Mouse (Mus musculus) kidney, embryonic 16.5 days (tissue): ENCODE measurements at regions not wholly inside any gene's neighbourhood (a gene's known extent, or its start where the extent isn't known, plus 50 kb on each side); places are given as distances from the start of the nearest gene placed in this dataset.

Source experiments
- ATAC-seq: fragments of 200-750 bp; cut with Nextera tagmentation; 2 replicates; pipeline ENCODE4 v1.8.0; 2017; ENCODE audit warnings: moderate TSS enrichment; ENCODE audit not compliant: low FRiP score, low TSS enrichment
- H3K27ac ChIP-seq: fragments of 300-500 bp; sonication (generic); 2 replicates; pipeline ENCODE4 v1.5.1; 2014; ENCODE audit warnings: low read length
- H3K27me3 ChIP-seq: fragments of 300-500 bp; sonication (generic); 2 replicates; pipeline ENCODE4 v1.6.1; 2014; ENCODE audit warnings: low read length, control low read depth, mixed read lengths; ENCODE audit not compliant: insufficient read depth
- H3K36me3 ChIP-seq: fragments of 300-500 bp; sonication (generic); 2 replicates; pipeline ENCODE4 v1.6.1; 2014; ENCODE audit warnings: low read length, control low read depth, mixed read lengths; ENCODE audit not compliant: insufficient read depth
- H3K4me1 ChIP-seq: fragments of 300-500 bp; sonication (generic); 2 replicates; pipeline ENCODE4 v1.6.1; 2014; ENCODE audit warnings: low read length, control low read depth, mixed read lengths; ENCODE audit not compliant: insufficient read depth
- H3K4me2 ChIP-seq: fragments of 300-500 bp; sonication (generic); replicated peaks from 2 replicates; pipeline ENCODE4 v1.6.1; 2014; ENCODE audit warnings: low read depth, low read length
- H3K4me3 ChIP-seq: fragments of 300-500 bp; sonication (generic); 2 replicates; pipeline ENCODE4 v1.5.1; 2014; ENCODE audit warnings: mild to moderate bottlenecking, low read length
- H3K9ac ChIP-seq: fragments of 300-500 bp; sonication (generic); replicated peaks from 2 replicates; pipeline ENCODE4 v1.6.1; 2014; ENCODE audit warnings: low read length
- H3K9me3 ChIP-seq: fragments of 300-500 bp; sonication (generic); 2 replicates; pipeline ENCODE4 v1.6.1; 2016; ENCODE audit warnings: low read length, control low read depth
- WGBS: fragments of 180-500 bp; shearing (Covaris S2); extraction: QIAGEN DNeasy Blood & Tissue Kit; methylation state at CpG from one replicate; pipeline ENCODE4 v1.1.7; 2014; 5-methylcytosine and 5-hydroxymethylcytosine counted together

DNA sequence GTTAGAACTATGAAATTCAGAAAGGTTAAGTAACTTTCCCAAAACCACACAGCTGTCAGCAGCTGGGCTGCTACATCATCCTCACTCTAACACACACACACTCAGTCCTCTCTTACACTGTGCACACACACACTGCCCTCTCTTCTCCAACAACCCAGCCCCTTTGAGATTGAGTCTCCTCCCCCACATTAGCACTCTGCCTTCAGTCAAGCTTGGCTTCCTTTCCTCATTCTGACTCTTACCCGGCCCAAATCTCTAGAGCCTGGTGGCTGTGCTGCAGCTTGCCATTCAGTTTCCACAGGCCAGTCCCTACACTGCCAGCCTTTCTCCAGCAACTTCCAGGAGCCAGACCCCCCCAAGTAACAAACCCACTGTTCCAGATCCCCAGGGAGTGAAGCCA, 602.0 kb upstream of the Adam5 start:
- peak; percentile 41; the same call in 1 of the 2 replicates for ATAC-seq
- no peaks in the 10 kb centered on the region for H3K36me3 ChIP-seq
- H3K9ac ChIP-seq: no peak overlapping the region
- H3K4me1 ChIP-seq: peaks cover 40% of the 10 kb centered on the region
- H3K27ac ChIP-seq: peak overlapping the region; percentile 67
- H3K9me3 ChIP-seq: no peaks in the 10 kb centered on the region
- H3K4me3 ChIP-seq: no peak overlapping the region
- H3K27me3 ChIP-seq: no peaks in the 10 kb centered on the region
- WGBS: 19% methylated on average over 1 of the region's 1 CpGs
- no peak overlapping the region for H3K4me2 ChIP-seq

DNA sequence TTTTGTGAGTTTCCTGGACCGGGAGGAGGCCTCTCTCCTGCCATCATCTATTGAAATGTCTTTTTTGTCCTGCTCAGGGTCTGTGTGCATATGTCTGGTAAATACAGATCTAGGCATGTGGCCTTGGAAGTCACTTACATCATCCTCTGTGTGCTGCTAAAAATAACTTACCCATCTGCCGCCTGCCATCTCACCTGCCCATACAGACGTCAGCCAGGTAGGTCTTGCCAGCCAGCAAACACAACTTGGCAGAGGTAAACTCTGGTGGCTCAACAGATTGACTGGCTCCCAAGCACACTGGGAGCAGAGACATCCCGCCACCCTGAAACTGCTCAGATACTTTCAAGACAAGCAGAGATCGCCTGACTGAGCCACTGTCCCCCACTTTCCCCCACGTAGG, 597.3 kb upstream of the Adam5 start:
- 96% methylated on average over 6 of the region's 6 CpGs for WGBS
- H3K27ac ChIP-seq: no peak overlapping the region
- H3K27me3 ChIP-seq: no peaks in the 10 kb centered on the region
- H3K4me2 ChIP-seq: no peak overlapping the region
- no peak for ATAC-seq
- H3K36me3 ChIP-seq: no peaks in the 10 kb centered on the region
- H3K9me3 ChIP-seq: 0 out of 2 replicates have a peak, but pooled peaks cover 3% of the 10 kb centered on the region
- H3K9ac ChIP-seq: no peak overlapping the region
- H3K4me3 ChIP-seq: no peak overlapping the region
- peaks cover 2% of the 10 kb centered on the region; the same call in 1 of the 2 replicates for H3K4me1 ChIP-seq

DNA sequence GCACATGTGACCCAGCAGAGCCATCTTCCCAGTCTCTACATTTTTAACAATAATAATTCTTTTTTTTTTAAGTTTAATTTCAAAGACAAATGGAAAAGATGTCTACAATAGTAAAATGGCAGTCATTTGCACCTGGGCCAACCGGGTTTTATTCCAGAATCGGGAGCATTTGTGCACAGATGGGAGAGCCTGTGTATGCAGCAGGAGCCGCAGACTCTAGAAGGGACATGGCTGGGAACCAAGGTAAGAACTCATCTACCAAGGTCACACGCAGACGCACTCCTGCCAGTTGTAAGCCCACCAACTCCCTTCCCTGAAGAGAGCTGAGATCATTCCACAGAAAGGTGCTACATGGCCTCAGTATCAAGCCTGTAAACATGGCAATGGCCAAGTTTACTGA, 586.4 kb upstream of the Adam5 start:
- no peak for ATAC-seq
- Histone ChIP-seq H3K36me3 (no peaks in the 10 kb centered on the region), H3K9ac (no peak overlapping the region), H3K27ac (peak overlapping the region; percentile 10; the same call in 1 of the 2 replicates), H3K4me1 (no peaks in the 10 kb centered on the region; the same call in 1 of the 2 replicates), H3K4me3 (no peak overlapping the region), H3K9me3 (no peaks in the 10 kb centered on the region), H3K4me2 (no peak overlapping the region), H3K27me3 (no peaks in the 10 kb centered on the region)
- WGBS: 89% methylated on average over 5 of the region's 5 CpGs

DNA sequence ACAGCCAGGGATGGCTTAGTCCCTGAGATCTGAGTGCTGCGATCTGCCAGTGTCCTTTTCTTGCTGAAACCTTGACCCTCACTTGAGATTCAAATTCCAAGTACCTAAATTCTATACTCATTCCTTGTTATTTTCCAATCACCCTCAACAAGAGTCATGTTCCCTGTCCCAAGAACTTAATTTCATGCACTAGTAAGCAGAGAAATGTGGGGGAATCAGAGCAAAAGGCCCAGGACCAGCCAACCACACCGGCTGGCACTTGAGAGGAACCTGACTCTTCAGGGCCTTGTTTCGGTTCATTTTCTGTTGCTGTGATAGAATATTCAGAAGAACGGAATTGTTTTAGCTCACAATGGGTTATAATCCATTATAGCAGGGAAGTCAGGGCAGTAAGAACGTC, 583.7 kb upstream of the Adam5 start:
- H3K27ac ChIP-seq: peak overlapping the region; percentile 67
- peak; percentile 63 for ATAC-seq
- no peak overlapping the region for H3K4me3 ChIP-seq
- WGBS: 51% methylated on average over 5 of the region's 5 CpGs
- H3K36me3 ChIP-seq: no peaks in the 10 kb centered on the region
- no peak overlapping the region for H3K9ac ChIP-seq
- no peaks in the 10 kb centered on the region; the same call in 1 of the 2 replicates for H3K4me1 ChIP-seq
- H3K9me3 ChIP-seq: no peaks in the 10 kb centered on the region
- no peaks in the 10 kb centered on the region for H3K27me3 ChIP-seq
- no peak overlapping the region for H3K4me2 ChIP-seq

DNA sequence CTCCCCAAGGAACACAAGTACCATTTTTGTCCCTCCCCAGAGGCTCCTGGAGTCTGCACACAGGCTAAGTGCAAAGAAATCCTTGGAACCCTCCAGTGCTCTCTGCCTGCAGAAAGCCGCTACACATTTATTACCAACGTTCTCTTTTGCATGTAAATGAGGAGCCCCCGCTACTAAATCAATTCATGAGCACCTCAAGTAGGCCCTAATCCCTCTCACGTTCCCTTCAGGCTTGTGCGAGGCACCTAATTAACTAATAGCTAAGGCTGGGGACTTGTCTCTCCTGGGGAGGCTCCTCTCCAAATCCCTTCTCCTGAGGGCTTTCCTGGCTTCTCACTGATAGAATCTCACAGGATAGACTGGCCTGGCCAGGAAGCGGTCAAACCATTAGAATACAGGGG, 568.6 kb upstream of the Adam5 start:
- Histone ChIP-seq H3K4me3 (no peak overlapping the region), H3K27ac (no peak overlapping the region), H3K4me1 (peaks cover 36% of the 10 kb centered on the region), H3K4me2 (no peak overlapping the region), H3K9me3 (no peaks in the 10 kb centered on the region), H3K9ac (no peak overlapping the region), H3K36me3 (no peaks in the 10 kb centered on the region), H3K27me3 (no peaks in the 10 kb centered on the region)
- no peak for ATAC-seq
- WGBS: 23% methylated on average over 6 of the region's 6 CpGs

DNA sequence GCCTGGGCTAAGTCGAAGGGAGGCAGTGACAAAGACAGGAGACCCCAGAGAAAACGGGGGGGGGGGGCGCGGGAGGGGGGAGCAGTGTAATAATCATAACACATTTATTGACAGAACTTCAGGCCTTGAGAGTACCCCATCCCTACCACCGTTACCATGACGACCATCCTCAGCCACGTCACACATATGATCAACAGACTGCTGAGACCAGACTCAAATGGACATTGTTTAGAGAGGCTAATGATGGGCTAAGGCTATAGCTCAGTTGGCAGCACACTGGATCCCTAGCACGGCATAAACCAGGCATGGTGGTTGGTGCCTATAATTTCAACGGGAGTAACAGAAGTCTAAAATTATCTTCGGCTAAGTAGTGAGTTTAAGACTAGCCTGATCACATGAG, 565.8 kb upstream of the Adam5 start:
- H3K27ac ChIP-seq: no peak overlapping the region
- no peaks in the 10 kb centered on the region for H3K9me3 ChIP-seq
- H3K36me3 ChIP-seq: no peaks in the 10 kb centered on the region
- WGBS: 66% methylated on average over 8 of the region's 10 CpGs
- H3K4me1 ChIP-seq: peaks cover 36% of the 10 kb centered on the region
- no peak overlapping the region for H3K4me2 ChIP-seq
- no peak overlapping the region for H3K4me3 ChIP-seq
- no peak for ATAC-seq
- H3K27me3 ChIP-seq: no peaks in the 10 kb centered on the region
- H3K9ac ChIP-seq: no peak overlapping the region

DNA sequence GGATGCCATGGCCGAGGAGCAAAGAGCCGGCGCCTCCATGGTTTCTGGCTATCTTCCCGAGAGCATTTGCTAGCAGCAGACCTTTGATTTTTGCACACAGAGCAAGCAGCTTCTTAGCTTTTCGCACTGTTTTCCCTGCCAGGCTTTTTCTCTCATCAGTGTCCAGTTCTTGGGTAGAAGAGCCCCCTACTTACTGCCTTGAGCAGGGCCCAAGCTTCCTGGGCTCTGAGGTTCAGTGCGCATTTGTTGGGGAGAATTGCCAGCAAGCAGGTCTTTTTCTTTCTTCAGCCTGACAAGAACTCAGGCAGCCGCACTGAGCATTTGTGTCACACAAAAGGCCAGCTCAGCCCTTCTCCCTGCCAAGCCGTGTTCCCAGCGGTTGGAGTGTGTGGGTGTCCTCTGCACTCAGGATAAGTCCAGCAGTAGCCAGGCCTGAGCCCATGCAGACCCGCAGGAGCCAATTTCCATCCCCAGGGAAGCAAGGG, 565.2 kb upstream of the Adam5 start:
- 51% methylated on average over 10 of the region's 10 CpGs for WGBS
- H3K4me2 ChIP-seq: no peak overlapping the region
- H3K4me3 ChIP-seq: no peak overlapping the region
- H3K9ac ChIP-seq: no peak overlapping the region
- H3K27ac ChIP-seq: no peak overlapping the region
- H3K4me1 ChIP-seq: peaks cover 36% of the 10 kb centered on the region
- no peak for ATAC-seq
- no peaks in the 10 kb centered on the region for H3K9me3 ChIP-seq
- H3K36me3 ChIP-seq: no peaks in the 10 kb centered on the region
- H3K27me3 ChIP-seq: no peaks in the 10 kb centered on the region

DNA sequence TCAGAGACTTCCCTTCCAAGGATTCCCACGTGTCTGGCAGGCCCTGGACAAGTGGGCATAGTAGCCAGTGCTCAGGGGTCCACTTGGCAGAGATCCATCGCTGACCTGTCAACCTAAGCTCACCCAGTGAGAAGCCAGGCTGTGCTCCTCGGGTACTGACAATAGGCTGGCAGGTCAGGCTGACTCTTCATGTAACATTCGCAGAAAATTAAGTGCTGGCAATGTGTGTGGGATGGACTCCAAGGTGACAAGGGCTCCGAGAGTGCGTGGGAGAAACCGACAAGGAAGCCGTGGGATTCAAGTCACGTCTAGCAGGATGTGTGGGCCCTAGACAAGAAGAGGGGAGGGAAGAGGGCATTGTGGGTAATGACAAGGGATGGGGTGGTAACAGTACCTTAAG, 564.6 kb upstream of the Adam5 start:
- WGBS: 38% methylated on average over 9 of the region's 9 CpGs
- 0 out of 2 replicates have a peak, but pooled peaks have one; percentile 44 for ATAC-seq

DNA sequence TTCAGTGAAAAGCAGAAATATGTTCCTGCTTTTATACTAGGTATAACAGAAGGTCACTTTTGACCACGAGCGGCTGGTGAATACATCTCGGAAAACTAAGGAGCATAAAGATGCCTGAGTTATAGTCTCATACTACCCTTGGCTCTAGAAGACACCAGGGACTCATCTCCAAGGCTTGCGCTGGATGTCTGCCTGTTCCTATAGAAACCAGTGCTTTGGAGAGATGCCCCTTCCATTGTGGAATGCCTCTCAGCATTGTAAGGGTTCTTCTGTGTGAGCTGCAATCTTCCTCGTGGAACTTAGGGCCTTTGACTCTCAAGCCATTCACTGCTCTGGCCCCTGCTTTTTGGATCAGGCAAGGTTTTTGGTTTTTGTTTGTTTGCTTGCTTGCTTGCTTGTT, 561.0 kb upstream of the Adam5 start:
- ATAC-seq: no peak
- 84% methylated on average over 5 of the region's 5 CpGs for WGBS
- H3K27ac ChIP-seq: no peak overlapping the region

More for the DNA sequence above, 564.6 kb upstream of the Adam5 start:
- Histone ChIP-seq H3K36me3 (no peaks in the 10 kb centered on the region), H3K27me3 (no peaks in the 10 kb centered on the region), H3K9ac (no peak overlapping the region), H3K4me1 (peaks cover 36% of the 10 kb centered on the region), H3K4me3 (no peak overlapping the region), H3K4me2 (no peak overlapping the region), H3K27ac (no peak overlapping the region), H3K9me3 (no peaks in the 10 kb centered on the region)

DNA sequence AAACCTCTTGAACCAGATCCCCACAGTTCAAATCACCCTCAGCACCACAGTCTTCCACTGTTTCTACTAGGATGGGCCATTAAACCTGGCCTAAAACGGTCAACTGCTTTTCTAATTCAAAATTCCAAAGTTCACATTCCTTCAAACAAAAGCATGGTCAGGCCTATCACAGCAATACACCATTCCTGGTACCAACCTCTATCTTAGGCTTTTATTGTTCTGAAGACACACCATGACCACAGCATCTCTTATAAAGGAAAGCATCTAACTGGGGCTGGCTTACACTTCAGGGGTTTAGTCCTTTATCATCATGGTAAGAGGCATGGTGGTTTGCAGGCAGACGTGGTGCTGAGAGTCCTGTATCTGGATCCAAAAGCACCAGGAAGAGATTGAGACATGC, 560.4 kb upstream of the Adam5 start:
- WGBS: 69% methylated on average over 2 of the region's 2 CpGs
- H3K9me3 ChIP-seq: 0 out of 2 replicates have a peak, but pooled peaks cover 2% of the 10 kb centered on the region
- H3K27ac ChIP-seq: no peak overlapping the region
- no peaks in the 10 kb centered on the region for H3K27me3 ChIP-seq
- no peak for ATAC-seq
- H3K36me3 ChIP-seq: no peaks in the 10 kb centered on the region
- peaks cover 9% of the 10 kb centered on the region; the same call in 1 of the 2 replicates for H3K4me1 ChIP-seq
- H3K4me3 ChIP-seq: no peak overlapping the region
- H3K9ac ChIP-seq: no peak overlapping the region
- H3K4me2 ChIP-seq: no peak overlapping the region

More for the DNA sequence above, 561.0 kb upstream of the Adam5 start:
- Histone ChIP-seq H3K9ac (no peak overlapping the region), H3K36me3 (no peaks in the 10 kb centered on the region), H3K4me1 (peaks cover 10% of the 10 kb centered on the region; the same call in 1 of the 2 replicates), H3K4me3 (no peak overlapping the region), H3K4me2 (no peak overlapping the region), H3K9me3 (no peaks in the 10 kb centered on the region), H3K27me3 (no peaks in the 10 kb centered on the region)
